Mouse (Mus musculus): ENCODE measurements around the gene Upf3b.

DNA sequence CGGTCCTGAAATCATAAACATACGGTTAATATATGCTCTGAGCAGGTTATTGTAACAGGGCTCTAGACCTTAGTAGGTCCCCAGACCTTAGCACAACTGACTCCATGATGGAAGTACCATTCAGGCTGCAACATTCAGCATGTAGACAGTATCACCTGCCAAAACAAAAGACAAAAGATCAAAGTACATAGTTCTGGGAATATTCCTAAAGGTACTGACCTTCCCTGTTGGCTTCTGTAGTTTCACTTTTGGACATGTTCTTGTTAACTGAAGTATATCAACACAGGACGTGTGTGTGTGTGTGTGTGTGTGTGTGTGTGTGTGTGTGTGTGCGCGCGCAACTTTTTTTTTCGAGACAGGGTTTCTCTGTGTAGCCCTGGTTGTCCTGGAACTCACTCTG is 15.4 kb upstream of the Upf3b start:
- no peak for TF ChIP-seq CTCF (IDR thresholded peaks at IDR 0.05; ENCODE audit: borderline replicate concordance, extremely low read depth, insufficient read depth, insufficient read length)
- no peak for TF ChIP-seq POLR2A (IDR thresholded peaks at IDR 0.05; ENCODE audit: borderline replicate concordance, extremely low read depth, insufficient read depth, insufficient read length, poor library complexity, severe bottlenecking)
